Comparison of ENCODE assay signal across 29 mouse cellular contexts in genomic region chr8:105793331-105793730, GRCm38 (mm10). TPM values are rescaled to one million over a fixed set of nuclear protein-coding genes. Genes with fewer than 3 reads are reported as not detected.
DNase-seq lines count a peak whose midpoint lies in the region; ATAC-seq and TF ChIP-seq lines count a peak whose summit lies in the region.
"Had no signal": no experiment of that assay in that cellular context is flagged by ENCODE, and none has a peak within 500 bp of the region (broad histone marks: within the 10 kb centered on the region; RNA-seq: fewer than 3 reads in every experiment).

No protein-coding gene starts in this region.

- no peaks in the 10 kb centered on the region for H3K9me3 ChIP-seq in kidney, embryonic 16.5 days (ENCODE audit: low read length)
- no peaks in the 10 kb centered on the region for H3K9me3 ChIP-seq in lung, postnatal 0 days (ENCODE audit: low read length)
- no peaks in the 10 kb centered on the region for H3K9me3 ChIP-seq in stomach, postnatal 0 days (ENCODE audit: control insufficient read depth, low read length)
- H3K9me3 ChIP-seq: embryonic facial prominence, embryonic 12.5 days; G1E; lung, embryonic 15.5 days; midbrain, embryonic 12.5 days; neural tube, embryonic 13.5 days had no signal

- H3K36me3 ChIP-seq in kidney, embryonic 16.5 days (ENCODE audit: insufficient read depth, low read length), result no peaks in the 10 kb centered on the region
- H3K36me3 ChIP-seq in lung, postnatal 0 days (ENCODE audit: insufficient read depth, low read length), result no peaks in the 10 kb centered on the region
- H3K36me3 ChIP-seq in stomach, postnatal 0 days (ENCODE audit: control insufficient read depth, insufficient read depth, low read length), result no peaks in the 10 kb centered on the region
- H3K36me3 ChIP-seq: lung, embryonic 15.5 days had no signal

- no peak for ATAC-seq in kidney, embryonic 16.5 days (ENCODE audit: low FRiP score, low TSS enrichment)
- ATAC-seq in lung, postnatal 0 days, result no peak
- ATAC-seq in stomach, postnatal 0 days (ENCODE audit: low FRiP score, low TSS enrichment), result no peak
- ATAC-seq: forebrain, embryonic 14.5 days had no signal

- 96% methylated on average over 1 of the region's 1 CpGs for WGBS in kidney, embryonic 16.5 days
- 100% methylated on average over 1 of the region's 1 CpGs for WGBS in lung, postnatal 0 days
- 71% methylated on average over 1 of the region's 1 CpGs for whole genome bisulfite sequencing in lung, adult 2 months
- 80% methylated on average over 1 of the region's 1 CpGs for WGBS in stomach, postnatal 0 days

- TF ChIP-seq CTCF in lung, postnatal 0 days (IDR thresholded peaks at IDR 0.05), result no peak
- TF ChIP-seq CTCF in lung, adult 2 months (IDR thresholded peaks at IDR 0.05; ENCODE audit: insufficient read depth, low read length), result no peak
- TF ChIP-seq CTCF in stomach, postnatal 0 days (IDR thresholded peaks at IDR 0.05; ENCODE audit: low read depth), result no peak

- no peak for TF ChIP-seq POLR2A in lung, adult 2 months (IDR thresholded peaks at IDR 0.05; ENCODE audit: borderline replicate concordance, extremely low read depth, low read depth, low read length)

- no peaks in the 10 kb centered on the region for H3K27me3 ChIP-seq in kidney, embryonic 16.5 days (ENCODE audit: insufficient read depth, low read length)
- H3K27me3 ChIP-seq in lung, postnatal 0 days (replicated peaks; ENCODE audit: insufficient read depth, low read length), result no peaks in the 10 kb centered on the region
- H3K27me3 ChIP-seq in stomach, postnatal 0 days (ENCODE audit: control insufficient read depth, insufficient read depth, low read length), result no peaks in the 10 kb centered on the region
- H3K27me3 ChIP-seq: embryonic facial prominence, embryonic 12.5 days; lung, embryonic 15.5 days; midbrain, embryonic 12.5 days; neural tube, embryonic 13.5 days had no signal

- no peak for TF ChIP-seq EP300 in lung, postnatal 0 days (IDR thresholded peaks at IDR 0.05)
- no peak for TF ChIP-seq EP300 in stomach, postnatal 0 days (optimal IDR thresholded peaks at IDR 0.05)

- H3K4me2 ChIP-seq in kidney, embryonic 16.5 days (replicated peaks; ENCODE audit: low read depth, low read length), result no peak overlapping the region
- no peak overlapping the region for H3K4me2 ChIP-seq in lung, postnatal 0 days (replicated peaks; ENCODE audit: low read depth, low read length)
- H3K4me2 ChIP-seq in stomach, postnatal 0 days (replicated peaks; ENCODE audit: low read depth), result no peak overlapping the region
- H3K4me2 ChIP-seq: embryonic facial prominence, embryonic 12.5 days; heart, embryonic 11.5 days; hindbrain, embryonic 14.5 days; lung, embryonic 15.5 days; midbrain, embryonic 12.5 days; neural tube, embryonic 13.5 days had no signal

- peak; percentile 49 for DNase-seq in kidney, adult 11 months
- no peak for DNase-seq in kidney, postnatal 10 days
- peak; percentile 43 for DNase-seq in kidney, postnatal 14 days
- DNase-seq in lung, postnatal 0 days (ENCODE audit: low spot score), result no peak
- no peak for DNase-seq in lung, adult 2 months
- no peak for DNase-seq in stomach, postnatal 0 days (ENCODE audit: low spot score)
- DNase-seq in ovary, postnatal 14 days (ENCODE audit: low spot score), result no peak
- DNase-seq: adrenal gland, postnatal 14 days; cerebellum, adult 11 months; cerebellum, adult 9-10 months; cerebellum, postnatal 36 days; embryo, embryonic 11 days; gastrocnemius, postnatal 36 days; heart, adult 18-20 months; heart, postnatal 4 days; layer of hippocampus, adult 9-11 months; thymus, adult 18-20 months; thymus, postnatal 25 days had no signal

- no peak overlapping the region for H3K4me3 ChIP-seq in kidney, embryonic 16.5 days (ENCODE audit: low read length)
- H3K4me3 ChIP-seq in lung, postnatal 0 days (ENCODE audit: low read depth, low read length), result no peak overlapping the region
- H3K4me3 ChIP-seq in lung, adult 2 months (replicated peaks; ENCODE audit: extremely low read depth, low read depth, low read length), result no peak overlapping the region
- H3K4me3 ChIP-seq in stomach, postnatal 0 days (ENCODE audit: low read depth, low read length), result no peak overlapping the region
- H3K4me3 ChIP-seq: embryonic facial prominence, embryonic 12.5 days; lung, embryonic 15.5 days; midbrain, embryonic 12.5 days; neural tube, embryonic 13.5 days had no signal

- H3K9ac ChIP-seq in kidney, embryonic 16.5 days (replicated peaks; ENCODE audit: low read length), result no peak overlapping the region
- H3K9ac ChIP-seq in lung, postnatal 0 days (replicated peaks; ENCODE audit: low read depth), result no peak overlapping the region
- no peak overlapping the region for H3K9ac ChIP-seq in stomach, postnatal 0 days (ENCODE audit: low read length)
- H3K9ac ChIP-seq: embryonic facial prominence, embryonic 12.5 days; hindbrain, embryonic 14.5 days; liver, embryonic 14.5 days; lung, embryonic 15.5 days; midbrain, embryonic 12.5 days; neural tube, embryonic 13.5 days had no signal

- H3K4me1 ChIP-seq in kidney, embryonic 16.5 days (ENCODE audit: insufficient read depth, low read length), result no peaks in the 10 kb centered on the region
- peaks cover 5% of the 10 kb centered on the region; the same call in 1 of the 2 replicates for H3K4me1 ChIP-seq in lung, postnatal 0 days (ENCODE audit: insufficient read depth, low read depth, low read length)
- H3K4me1 ChIP-seq in lung, adult 2 months (ENCODE audit: control insufficient read depth, insufficient read depth, low read length), result peaks cover 9% of the 10 kb centered on the region; the same call in 1 of the 2 replicates
- H3K4me1 ChIP-seq in stomach, postnatal 0 days (replicated peaks; ENCODE audit: control insufficient read depth, insufficient read depth), result peaks cover 2% of the 10 kb centered on the region; the same call in 1 of the 2 replicates
- H3K4me1 ChIP-seq: embryonic facial prominence, embryonic 12.5 days; lung, embryonic 15.5 days; midbrain, embryonic 12.5 days; neural tube, embryonic 13.5 days had no signal

- H3K27ac ChIP-seq in kidney, embryonic 16.5 days (ENCODE audit: low read length), result no peak overlapping the region
- H3K27ac ChIP-seq in lung, postnatal 0 days (ENCODE audit: low read length), result peak overlapping the region; percentile 54
- H3K27ac ChIP-seq in stomach, postnatal 0 days (replicated peaks), result peak overlapping the region; percentile 71
- H3K27ac ChIP-seq: embryonic facial prominence, embryonic 12.5 days; hindbrain, embryonic 14.5 days; liver, embryonic 14.5 days; lung, embryonic 15.5 days; midbrain, embryonic 12.5 days; neural tube, embryonic 13.5 days had no signal

RNA-seq across cellular contexts. Expression of gene Ranbp10, which starts 33.8 kb away (rescaled TPM):
- 10.7 and 13.3 TPM in 2 replicates for polyA plus RNA-seq in kidney, embryonic 16.5 days (2015; fragmentation: Nextera tagmentation; extraction: Ambion mirVana)
- 10.5 and 10.9 TPM in 2 replicates for polyA plus RNA-seq in lung, postnatal 0 days (2015; fragmentation: Nextera tagmentation; extraction: Ambion mirVana)
- polyA plus RNA-seq in lung, adult 2 months (2012; rRNA removed), result 25.8 and 28.5 TPM in 2 replicates
- polyA plus RNA-seq in stomach, postnatal 0 days (2015; fragmentation: Nextera tagmentation; extraction: Ambion mirVana), result 7.1 TPM in 2 replicates

RNA-seq across cellular contexts. Expression of gene Tsnaxip1, which starts 34.2 kb away (rescaled TPM):
- 0.21 and 0.24 TPM in 2 replicates for polyA plus RNA-seq in kidney, embryonic 16.5 days (2015; fragmentation: Nextera tagmentation; extraction: Ambion mirVana)
- 2.9 and 3.7 TPM in 2 replicates for polyA plus RNA-seq in lung, postnatal 0 days (2015; fragmentation: Nextera tagmentation; extraction: Ambion mirVana)
- 1.0 and 2.2 TPM in 2 replicates for polyA plus RNA-seq in lung, adult 2 months (2012; rRNA removed)
- polyA plus RNA-seq in stomach, postnatal 0 days (2015; fragmentation: Nextera tagmentation; extraction: Ambion mirVana), result not detected in 2 replicates
- polyA plus RNA-seq: G1E; intestine, postnatal 0 days had no signal

RNA-seq across cellular contexts. Expression of gene Gfod2, which starts 34.9 kb away (rescaled TPM):
- 24.9 and 25.7 TPM in 2 replicates for polyA plus RNA-seq in kidney, embryonic 16.5 days (2015; fragmentation: Nextera tagmentation; extraction: Ambion mirVana)
- 19.5 and 24.4 TPM in 2 replicates for polyA plus RNA-seq in lung, postnatal 0 days (2015; fragmentation: Nextera tagmentation; extraction: Ambion mirVana)
- 12.2 and 14.8 TPM in 2 replicates for polyA plus RNA-seq in lung, adult 2 months (2012; rRNA removed)
- 14.5 and 16.9 TPM in 2 replicates for polyA plus RNA-seq in stomach, postnatal 0 days (2015; fragmentation: Nextera tagmentation; extraction: Ambion mirVana)

RNA-seq across cellular contexts. Expression of gene Cenpt, which starts 59.7 kb away (rescaled TPM):
- 44.7 and 46.3 TPM in 2 replicates for polyA plus RNA-seq in kidney, embryonic 16.5 days (2015; fragmentation: Nextera tagmentation; extraction: Ambion mirVana)
- 14.3 and 15.9 TPM in 2 replicates for polyA plus RNA-seq in lung, postnatal 0 days (2015; fragmentation: Nextera tagmentation; extraction: Ambion mirVana)
- 12.0 and 17.4 TPM in 2 replicates for polyA plus RNA-seq in lung, adult 2 months (2012; rRNA removed)
- 14.2 and 15.1 TPM in 2 replicates for polyA plus RNA-seq in stomach, postnatal 0 days (2015; fragmentation: Nextera tagmentation; extraction: Ambion mirVana)

Comparison
In these comparisons a context has a peak if more than half of its experiments do, and no peak if none do; other contexts are left out.
1. DNase-seq: peak in kidney, adult 11 months (single experiment) and kidney, postnatal 14 days (single experiment); none in kidney, postnatal 10 days (single experiment), lung, postnatal 0 days (single experiment), lung, adult 2 months (single experiment), stomach, postnatal 0 days (single experiment) and ovary, postnatal 14 days (single experiment).